Mouse (Mus musculus): ENCODE results near the gene Map2k6. TPM values are rescaled to one million over a fixed set of nuclear protein-coding genes. Genes with fewer than 3 reads are reported as not detected.

Gene Map2k6
- polyA plus RNA-seq, 1 experiment from 2014 or later, result 54.0 TPM

DNA sequence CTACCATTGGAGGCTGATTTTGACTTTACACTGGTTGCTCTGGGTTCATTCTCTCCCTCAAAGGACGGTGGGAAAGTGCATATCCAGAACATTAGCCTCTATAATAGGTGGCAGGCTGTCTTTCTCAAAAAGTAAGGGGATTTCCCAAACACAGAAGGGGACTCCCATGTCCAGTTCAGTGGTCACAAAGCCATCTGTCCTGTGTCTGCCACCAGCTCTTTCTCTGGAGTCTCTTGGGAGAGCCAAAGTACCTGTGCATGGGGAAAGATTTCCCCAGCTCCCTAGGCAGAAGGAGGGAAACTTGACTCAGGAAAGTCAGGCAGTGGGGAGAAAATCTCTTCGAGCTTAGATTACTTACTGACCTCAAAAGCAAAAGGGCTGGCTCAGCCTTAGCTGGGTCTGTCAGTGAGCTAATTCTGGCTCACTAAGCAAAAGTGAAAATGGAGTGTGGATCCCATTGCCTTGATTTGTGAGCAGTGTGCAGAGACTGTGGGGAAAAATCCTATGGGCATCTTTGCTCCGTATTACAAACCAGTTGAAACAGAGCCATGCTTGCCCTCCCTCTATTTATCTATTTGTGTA is 31.0 kb downstream of the Map2k6 start:
- H3K27ac ChIP-seq (replicated peaks; ENCODE audit: low read depth, low read length), result no peak overlapping the region
- ATAC-seq (replicated peaks; ENCODE audit: insufficient number of reproducible peaks, low FRiP score, low TSS enrichment, low read depth) (no peak), DNase-seq (ENCODE audit: low spot score) (no peak)
- H3K9ac ChIP-seq (replicated peaks; ENCODE audit: low read length), result no peak overlapping the region
- no peaks in the 10 kb centered on the region for H3K9me3 ChIP-seq (replicated peaks; ENCODE audit: control insufficient read depth, low read length)
- H3K4me1 ChIP-seq (ENCODE audit: control insufficient read depth, insufficient read depth, low read length), result no peaks in the 10 kb centered on the region
- no peak overlapping the region for H3K4me2 ChIP-seq (ENCODE audit: low read depth, low read length)
- H3K36me3 ChIP-seq (replicated peaks; ENCODE audit: control insufficient read depth, insufficient read depth, low read depth, low read length), result no peaks in the 10 kb centered on the region
- no peak overlapping the region for H3K4me3 ChIP-seq (ENCODE audit: low read depth, low read length)
- 81% methylated on average over 3 of the region's 3 CpGs for WGBS
- H3K27me3 ChIP-seq (ENCODE audit: control insufficient read depth, insufficient read depth, low read length), result no peaks in the 10 kb centered on the region

GRCm38 (mm10) chr11:110435839-110436556 is 37.1 kb downstream of the Map2k6 start:
- no peak for ATAC-seq (replicated peaks; ENCODE audit: insufficient number of reproducible peaks, low FRiP score, low TSS enrichment, low read depth)
- WGBS, result 61% methylated on average over 8 of the region's 8 CpGs
- no peaks in the 10 kb centered on the region for H3K4me1 ChIP-seq (ENCODE audit: control insufficient read depth, insufficient read depth, low read length)

GRCm38 (mm10) chr11:110436998-110437397 is 38.1 kb downstream of the Map2k6 start:
- Histone ChIP-seq H3K4me3 (ENCODE audit: low read depth, low read length) (no peak overlapping the region), H3K27ac (replicated peaks; ENCODE audit: low read depth, low read length) (no peak overlapping the region), H3K9ac (replicated peaks; ENCODE audit: low read length) (no peak overlapping the region), H3K4me2 (ENCODE audit: low read depth, low read length) (no peak overlapping the region), H3K27me3 (ENCODE audit: control insufficient read depth, insufficient read depth, low read length) (no peaks in the 10 kb centered on the region), H3K4me1 (ENCODE audit: control insufficient read depth, insufficient read depth, low read length) (no peaks in the 10 kb centered on the region), H3K36me3 (replicated peaks; ENCODE audit: control insufficient read depth, insufficient read depth, low read depth, low read length) (no peaks in the 10 kb centered on the region), H3K9me3 (replicated peaks; ENCODE audit: control insufficient read depth, low read length) (no peaks in the 10 kb centered on the region)
- DNase-seq (ENCODE audit: low spot score) (no peak), ATAC-seq (replicated peaks; ENCODE audit: insufficient number of reproducible peaks, low FRiP score, low TSS enrichment, low read depth) (no peak)
- 66% methylated on average over 12 of the region's 12 CpGs for WGBS

More at GRCm38 (mm10) chr11:110435839-110436556, 37.1 kb downstream of the Map2k6 start:
- no peak overlapping the region for H3K4me3 ChIP-seq (ENCODE audit: low read depth, low read length)
- H3K36me3 ChIP-seq (replicated peaks; ENCODE audit: control insufficient read depth, insufficient read depth, low read depth, low read length), result no peaks in the 10 kb centered on the region
- H3K4me2 ChIP-seq (ENCODE audit: low read depth, low read length), result no peak overlapping the region
- H3K9me3 ChIP-seq (replicated peaks; ENCODE audit: control insufficient read depth, low read length), result no peaks in the 10 kb centered on the region
- no peak overlapping the region for H3K9ac ChIP-seq (replicated peaks; ENCODE audit: low read length)
- H3K27me3 ChIP-seq (ENCODE audit: control insufficient read depth, insufficient read depth, low read length), result no peaks in the 10 kb centered on the region
- H3K27ac ChIP-seq (replicated peaks; ENCODE audit: low read depth, low read length), result no peak overlapping the region
- DNase-seq (ENCODE audit: low spot score), result no peak

- H3K27me3 ChIP-seq (ENCODE audit: control insufficient read depth, insufficient read depth, low read length), result no peaks in the 10 kb centered on the region
- no peak overlapping the region for H3K4me2 ChIP-seq (ENCODE audit: low read depth, low read length)
- no peaks in the 10 kb centered on the region for H3K36me3 ChIP-seq (replicated peaks; ENCODE audit: control insufficient read depth, insufficient read depth, low read depth, low read length)
- DNase-seq (ENCODE audit: low spot score) (no peak), ATAC-seq (replicated peaks; ENCODE audit: insufficient number of reproducible peaks, low FRiP score, low TSS enrichment, low read depth) (no peak)
- no peak overlapping the region for H3K9ac ChIP-seq (replicated peaks; ENCODE audit: low read length)
- H3K4me1 ChIP-seq (ENCODE audit: control insufficient read depth, insufficient read depth, low read length), result no peaks in the 10 kb centered on the region
- WGBS, result 93% methylated on average over 3 of the region's 3 CpGs
- no peak overlapping the region for H3K4me3 ChIP-seq (ENCODE audit: low read depth, low read length)
- H3K27ac ChIP-seq (replicated peaks; ENCODE audit: low read depth, low read length), result no peak overlapping the region
- no peaks in the 10 kb centered on the region for H3K9me3 ChIP-seq (replicated peaks; ENCODE audit: control insufficient read depth, low read length)
Measured at GRCm38 (mm10) chr11:110438135-110438534, 39.2 kb downstream of the Map2k6 start.

DNA sequence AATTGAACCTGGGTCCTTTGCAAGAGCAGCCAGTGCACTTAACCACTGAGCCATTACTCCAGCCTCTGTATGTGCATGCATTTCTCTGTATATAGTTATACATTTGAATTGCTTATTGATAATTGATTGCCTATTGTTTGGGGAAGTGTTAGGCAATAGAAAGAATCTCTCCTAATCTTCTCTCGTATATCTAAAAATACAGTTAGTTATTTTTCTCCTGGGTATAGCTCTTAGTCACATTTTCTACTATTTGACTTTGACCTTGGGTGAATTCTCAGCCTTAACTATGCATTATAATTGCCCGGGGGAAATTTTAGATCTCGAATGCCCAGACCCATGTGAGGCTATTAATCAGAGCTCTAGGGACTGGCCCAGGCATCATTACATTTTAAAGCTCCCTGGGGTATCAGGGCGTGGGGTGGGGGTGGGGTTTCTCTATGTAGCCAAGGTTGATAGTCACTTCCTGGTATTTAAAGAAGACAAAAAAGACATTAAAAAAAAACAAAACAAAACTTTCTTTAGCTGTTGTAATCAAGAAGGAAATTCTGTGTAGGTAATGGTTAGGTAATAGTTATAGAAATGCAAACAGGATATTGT is 39.9 kb downstream of the Map2k6 start:
- Histone ChIP-seq H3K4me3 (ENCODE audit: low read depth, low read length) (no peak overlapping the region), H3K4me1 (ENCODE audit: control insufficient read depth, insufficient read depth, low read length) (no peaks in the 10 kb centered on the region), H3K9me3 (replicated peaks; ENCODE audit: control insufficient read depth, low read length) (no peaks in the 10 kb centered on the region), H3K9ac (replicated peaks; ENCODE audit: low read length) (no peak overlapping the region), H3K4me2 (ENCODE audit: low read depth, low read length) (no peak overlapping the region), H3K27me3 (ENCODE audit: control insufficient read depth, insufficient read depth, low read length) (no peaks in the 10 kb centered on the region), H3K27ac (replicated peaks; ENCODE audit: low read depth, low read length) (no peak overlapping the region), H3K36me3 (replicated peaks; ENCODE audit: control insufficient read depth, insufficient read depth, low read depth, low read length) (no peaks in the 10 kb centered on the region)
- DNase-seq (ENCODE audit: low spot score) (no peak), ATAC-seq (replicated peaks; ENCODE audit: insufficient number of reproducible peaks, low FRiP score, low TSS enrichment, low read depth) (no peak)
- WGBS, result 64% methylated on average over 4 of the region's 4 CpGs

DNA sequence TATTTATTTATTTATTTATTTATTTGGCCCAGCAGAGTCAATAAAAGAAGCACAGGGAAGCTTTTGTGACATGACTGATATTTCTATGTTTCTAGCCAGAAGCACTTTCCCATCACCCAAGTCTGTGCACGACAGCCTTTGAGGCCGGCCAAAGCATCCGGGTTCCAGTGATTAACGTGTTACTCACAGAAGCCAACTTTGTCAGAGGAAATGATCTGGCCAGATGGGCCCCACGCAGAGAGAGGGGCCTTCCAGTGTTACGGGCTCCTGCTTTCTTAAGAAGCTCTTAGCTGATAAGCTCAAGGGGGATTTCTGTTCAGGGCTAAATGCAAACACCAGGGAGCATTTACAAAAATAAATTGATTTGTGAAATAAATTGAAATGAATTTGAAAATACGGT is 40.4 kb downstream of the Map2k6 start:
- no peak for ATAC-seq (replicated peaks; ENCODE audit: insufficient number of reproducible peaks, low FRiP score, low TSS enrichment, low read depth)
- Histone ChIP-seq H3K4me2 (ENCODE audit: low read depth, low read length) (no peak overlapping the region), H3K9me3 (replicated peaks; ENCODE audit: control insufficient read depth, low read length) (no peaks in the 10 kb centered on the region), H3K27ac (replicated peaks; ENCODE audit: low read depth, low read length) (no peak overlapping the region), H3K4me1 (ENCODE audit: control insufficient read depth, insufficient read depth, low read length) (no peaks in the 10 kb centered on the region), H3K36me3 (replicated peaks; ENCODE audit: control insufficient read depth, insufficient read depth, low read depth, low read length) (no peaks in the 10 kb centered on the region), H3K27me3 (ENCODE audit: control insufficient read depth, insufficient read depth, low read length) (no peaks in the 10 kb centered on the region), H3K9ac (replicated peaks; ENCODE audit: low read length) (no peak overlapping the region), H3K4me3 (ENCODE audit: low read depth, low read length) (no peak overlapping the region)
- no peak for DNase-seq (ENCODE audit: low spot score)
- WGBS, result 76% methylated on average over 7 of the region's 7 CpGs

- Histone ChIP-seq H3K27me3 (ENCODE audit: control insufficient read depth, insufficient read depth, low read length) (no peaks in the 10 kb centered on the region), H3K4me2 (ENCODE audit: low read depth, low read length) (no peak overlapping the region), H3K9me3 (replicated peaks; ENCODE audit: control insufficient read depth, low read length) (no peaks in the 10 kb centered on the region), H3K9ac (replicated peaks; ENCODE audit: low read length) (no peak overlapping the region), H3K4me3 (ENCODE audit: low read depth, low read length) (no peak overlapping the region), H3K4me1 (ENCODE audit: control insufficient read depth, insufficient read depth, low read length) (peaks cover 6% of the 10 kb centered on the region), H3K36me3 (replicated peaks; ENCODE audit: control insufficient read depth, insufficient read depth, low read depth, low read length) (no peaks in the 10 kb centered on the region), H3K27ac (replicated peaks; ENCODE audit: low read depth, low read length) (no peak overlapping the region)
- WGBS, result 87% methylated on average over 6 of the region's 6 CpGs
- ATAC-seq (replicated peaks; ENCODE audit: insufficient number of reproducible peaks, low FRiP score, low TSS enrichment, low read depth) (no peak), DNase-seq (ENCODE audit: low spot score) (no peak)
Measured at GRCm38 (mm10) chr11:110444576-110444975, 45.7 kb downstream of the Map2k6 start.

GRCm38 (mm10) chr11:110448131-110448725 is 49.3 kb downstream of the Map2k6 start:
- Histone ChIP-seq H3K4me3 (ENCODE audit: low read depth, low read length) (0 out of 2 replicates have a peak overlapping the region, but pooled peaks have one; percentile 14), H3K27me3 (ENCODE audit: control insufficient read depth, insufficient read depth, low read length) (no peaks in the 10 kb centered on the region), H3K36me3 (replicated peaks; ENCODE audit: control insufficient read depth, insufficient read depth, low read depth, low read length) (no peaks in the 10 kb centered on the region), H3K9me3 (replicated peaks; ENCODE audit: control insufficient read depth, low read length) (no peaks in the 10 kb centered on the region), H3K9ac (replicated peaks; ENCODE audit: low read length) (no peak overlapping the region), H3K4me1 (ENCODE audit: control insufficient read depth, insufficient read depth, low read length) (peaks cover 6% of the 10 kb centered on the region), H3K27ac (replicated peaks; ENCODE audit: low read depth, low read length) (peak overlapping the region; percentile 43; the same call in 1 of the 2 replicates), H3K4me2 (ENCODE audit: low read depth, low read length) (peak overlapping the region; percentile 38)
- WGBS, result 3% methylated on average over 7 of the region's 7 CpGs
- peak; percentile 58 for DNase-seq (ENCODE audit: low spot score)
- ATAC-seq (replicated peaks; ENCODE audit: insufficient number of reproducible peaks, low FRiP score, low TSS enrichment, low read depth), result no peak; the same call in 1 of the 2 replicates
